Mouse (Mus musculus) myocyte (in vitro differentiated cells): ENCODE data around the gene Fat3.

Experiments
- MAX ChIP-seq: IDR thresholded peaks from one replicate; pipeline ENCODE4 v1.6.1; 2011; ENCODE audit warnings: low read depth, mild to moderate bottlenecking, control low read depth
- MYOD1 ChIP-seq, 3 experiments: IDR thresholded peaks; one replicate each; pipeline ENCODE4 v1.6.1; 2011; ENCODE audit warnings: control low read depth in 2 of 3, low read depth in 2 of 3, mild to moderate bottlenecking in 2 of 3, moderate library complexity in 1 of 3; ENCODE audit not compliant: insufficient read length in 2 of 3, control insufficient read depth in 1 of 3
- MYOG ChIP-seq, 3 experiments: IDR thresholded peaks; one replicate each; pipeline ENCODE4 v1.6.1; 2011; ENCODE audit warnings: control low read depth in 2 of 3, low read depth in 2 of 3, mild to moderate bottlenecking in 2 of 3; ENCODE audit not compliant: insufficient read length in 2 of 3, control insufficient read depth in 1 of 3, insufficient read depth in 1 of 3
- POLR2A ChIP-seq: IDR thresholded peaks from one replicate; pipeline ENCODE4 v1.6.1; 2011; ENCODE audit warnings: low read depth, mild to moderate bottlenecking, control low read depth, moderate library complexity; ENCODE audit not compliant: insufficient read length
- REST ChIP-seq: IDR thresholded peaks from one replicate; pipeline ENCODE4 v1.6.1; 2011; ENCODE audit warnings: mild to moderate bottlenecking, control low read depth, moderate library complexity; ENCODE audit not compliant: insufficient read depth, insufficient read length
- USF1 ChIP-seq: IDR thresholded peaks from one replicate; pipeline ENCODE4 v1.6.1; 2011; ENCODE audit warnings: low read depth, mild to moderate bottlenecking, control low read depth, moderate library complexity

- TF ChIP-seq MAX (no peak), REST (no peak), POLR2A (no peak), USF1 (no peak), MYOG (IDR thresholded peaks at IDR 0.05; ENCODE audit: control insufficient read depth in 1 of 3, insufficient read depth in 1 of 3, insufficient read length in 2 of 3, low read depth in 2 of 3) (no peak), MYOD1 (IDR thresholded peaks at IDR 0.05; ENCODE audit: control insufficient read depth in 1 of 3, insufficient read length in 2 of 3, low read depth in 2 of 3) (no peak)
Observed at GRCm38 (mm10) chr9:16011382-16011781, 489.7 kb downstream of the Fat3 start.
